Mouse (Mus musculus) C2C12 (cell line): ENCODE results near the gene Aak1. TPM values are rescaled to one million over a fixed set of nuclear protein-coding genes. Genes with fewer than 3 reads are reported as not detected.

Source experiments
- H3K27me3 ChIP-seq: one replicate; pipeline ENCODE4 v1.6.1; 2011; ENCODE audit not compliant: control insufficient read depth, insufficient read depth, insufficient read length
- H3K36me3 ChIP-seq: one replicate; pipeline ENCODE4 v1.6.1; 2011; ENCODE audit not compliant: control insufficient read depth, insufficient read depth
- H3K4me3 ChIP-seq: one replicate; pipeline ENCODE4 v1.5.1; 2011; ENCODE audit warnings: mild to moderate bottlenecking, control low read depth; ENCODE audit not compliant: poor library complexity, insufficient read depth, severe bottlenecking
- H3K79me2 ChIP-seq: one replicate; pipeline ENCODE4 v1.6.1; 2011; ENCODE audit not compliant: control insufficient read depth, insufficient read depth
- H3K79me3 ChIP-seq: one replicate; pipeline ENCODE4 v1.6.1; 2011; ENCODE audit warnings: low read depth, control low read depth
- H3ac ChIP-seq: one replicate; pipeline ENCODE3; 2011; ENCODE audit warnings: low read depth; ENCODE audit not compliant: control insufficient read depth, insufficient read length
- CEBPB ChIP-seq: IDR thresholded peaks from one replicate; pipeline ENCODE4 v1.6.1; 2011; ENCODE audit warnings: low read depth, mild to moderate bottlenecking, control low read depth, moderate library complexity
- CTCF ChIP-seq: IDR thresholded peaks from one replicate; pipeline ENCODE4 v1.5.1; 2011; ENCODE audit not compliant: control insufficient read depth, insufficient read depth, insufficient read length
- FOSL1 ChIP-seq: IDR thresholded peaks from one replicate; pipeline ENCODE4 v1.8.0; 2011; ENCODE audit warnings: mild to moderate bottlenecking, low read length; ENCODE audit not compliant: poor library complexity, insufficient read depth, severe bottlenecking
- MAX ChIP-seq: IDR thresholded peaks from one replicate; pipeline ENCODE4 v1.6.1; 2011; ENCODE audit warnings: mild to moderate bottlenecking, control low read depth
- MYOD1 ChIP-seq: IDR thresholded peaks from one replicate; pipeline ENCODE4 v1.6.1; 2011; ENCODE audit warnings: low read depth; ENCODE audit not compliant: control insufficient read depth, insufficient read length
- MYOG ChIP-seq: IDR thresholded peaks from one replicate; pipeline ENCODE4 v1.6.1; 2011; ENCODE audit not compliant: control insufficient read depth, insufficient read length; ENCODE audit errors: extremely low read depth
- USF1 ChIP-seq: IDR thresholded peaks from one replicate; pipeline ENCODE4 v1.6.1; 2011; ENCODE audit warnings: low read depth, mild to moderate bottlenecking, control low read depth, moderate library complexity
- polyA plus RNA-seq: library from polyadenylated mRNA; unstranded; fragments of >200 nt; fragmentation: generic; extraction: Trizol; gene quantifications from one replicate; pipeline ENCODE4 v1.2.1, GENCODE M21; 2012; ENCODE audit warnings: missing spikeins

Aak1 gene
- polyA plus RNA-seq, 1 experiment, result 12.8 TPM

DNA sequence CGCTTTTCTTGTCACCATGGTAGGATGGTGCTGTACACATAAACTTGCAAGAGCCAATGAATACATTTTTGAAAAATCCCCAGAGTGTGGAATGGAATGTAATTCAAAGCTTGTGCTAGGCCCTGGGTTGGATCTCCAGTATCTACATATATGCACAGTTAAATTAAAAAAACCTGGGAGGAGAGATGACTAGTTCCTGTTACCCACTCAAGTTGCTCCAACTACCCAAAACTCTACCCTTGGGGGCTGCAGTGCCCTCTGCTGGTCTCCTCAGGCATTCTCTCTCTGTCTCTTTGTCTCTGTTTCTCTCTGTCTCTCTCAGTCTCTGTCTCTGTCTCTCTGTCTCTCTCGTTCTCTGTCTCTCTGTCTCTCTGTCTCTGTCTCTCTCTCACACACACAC is 21.9 kb upstream of the Aak1 start:
- TF ChIP-seq FOSL1 (no peak), MAX (no peak), USF1 (no peak), CEBPB (no peak), CTCF (no peak), MYOG (no peak), MYOD1 (no peak)
- Histone ChIP-seq H3K36me3 (no peaks in the 10 kb centered on the region), H3K79me2 (no peaks in the 10 kb centered on the region), H3K27me3 (no peaks in the 10 kb centered on the region), H3K79me3 (no peaks in the 10 kb centered on the region), H3ac (no peak overlapping the region), H3K4me3 (no peak overlapping the region)

DNA sequence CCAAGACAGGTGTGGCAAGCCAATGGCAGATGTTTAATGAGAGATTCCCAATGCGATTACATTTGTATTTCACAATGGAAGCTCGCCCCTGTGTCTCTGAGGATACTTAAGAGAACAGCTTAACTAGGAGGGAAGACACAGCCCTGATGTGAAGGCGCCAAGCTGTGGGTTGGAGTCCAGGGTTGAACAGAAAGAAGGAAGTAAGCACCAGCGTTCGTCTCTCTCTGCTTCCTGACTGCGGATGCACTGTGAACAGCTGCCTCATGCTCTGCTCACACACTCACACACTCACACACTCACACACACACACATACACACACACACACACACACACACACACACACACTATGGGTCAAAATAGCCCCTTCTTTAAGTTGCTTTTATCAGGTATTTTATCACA is 19.5 kb upstream of the Aak1 start:
- Histone ChIP-seq H3K79me3 (no peaks in the 10 kb centered on the region), H3K79me2 (no peaks in the 10 kb centered on the region), H3K27me3 (no peaks in the 10 kb centered on the region), H3K4me3 (no peak overlapping the region), H3K36me3 (no peaks in the 10 kb centered on the region), H3ac (no peak overlapping the region)
- no peak for TF ChIP-seq FOSL1
- no peak for TF ChIP-seq CTCF
- no peak for TF ChIP-seq MYOD1
- no peak for TF ChIP-seq USF1
- no peak for TF ChIP-seq MYOG
- TF ChIP-seq MAX, result no peak
- TF ChIP-seq CEBPB, result no peak

GRCm38 (mm10) chr6:86830738-86831500 is 18.4 kb upstream of the Aak1 start:
- TF ChIP-seq MYOG (no peak), MAX (no peak)
- Histone ChIP-seq H3K79me2 (no peaks in the 10 kb centered on the region), H3ac (no peak overlapping the region), H3K79me3 (no peaks in the 10 kb centered on the region), H3K27me3 (no peaks in the 10 kb centered on the region), H3K36me3 (no peaks in the 10 kb centered on the region), H3K4me3 (no peak overlapping the region)

GRCm38 (mm10) chr6:86832802-86833502 is 16.4 kb upstream of the Aak1 start:
- Histone ChIP-seq H3K36me3 (no peaks in the 10 kb centered on the region), H3K4me3 (no peak overlapping the region), H3K27me3 (no peaks in the 10 kb centered on the region), H3ac (no peak overlapping the region), H3K79me3 (no peaks in the 10 kb centered on the region), H3K79me2 (no peaks in the 10 kb centered on the region)
- TF ChIP-seq CTCF, result no peak

- Histone ChIP-seq H3K27me3 (no peaks in the 10 kb centered on the region), H3K36me3 (no peaks in the 10 kb centered on the region), H3ac (no peak overlapping the region), H3K4me3 (peak overlapping the region; percentile 11), H3K79me3 (no peaks in the 10 kb centered on the region), H3K79me2 (no peaks in the 10 kb centered on the region)
- no peak for TF ChIP-seq USF1
- no peak for TF ChIP-seq MYOG
- TF ChIP-seq MYOD1, result no peak
- no peak for TF ChIP-seq MAX
- TF ChIP-seq FOSL1, result no peak
- TF ChIP-seq CEBPB, result no peak
- no peak for TF ChIP-seq CTCF
Measured at GRCm38 (mm10) chr6:86839089-86839488, 10.2 kb upstream of the Aak1 start.

DNA sequence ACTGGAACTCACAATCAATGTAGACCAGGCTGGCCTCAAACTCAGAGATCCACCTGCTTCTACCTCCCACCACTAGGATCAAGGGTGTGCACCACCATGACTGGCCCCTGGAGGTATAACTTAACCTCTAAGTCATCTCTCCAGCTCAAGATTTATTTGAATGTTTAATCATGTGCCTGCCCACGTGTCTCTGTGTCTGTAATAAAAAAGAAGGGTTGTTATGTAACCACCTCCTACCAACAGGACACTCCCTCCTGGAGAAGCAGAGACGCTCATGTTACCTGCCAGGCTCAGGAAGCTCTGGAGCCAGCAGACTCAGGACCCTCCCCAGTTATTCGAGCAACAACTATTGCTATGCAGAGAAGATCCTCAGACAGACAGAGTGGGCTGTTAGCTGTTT is 7.4 kb upstream of the Aak1 start:
- no peak overlapping the region for H3ac ChIP-seq
- no peaks in the 10 kb centered on the region for H3K27me3 ChIP-seq
- no peaks in the 10 kb centered on the region for H3K79me3 ChIP-seq
- H3K79me2 ChIP-seq, result no peaks in the 10 kb centered on the region
- no peak for TF ChIP-seq MAX
- no peak for TF ChIP-seq MYOG
- TF ChIP-seq FOSL1, result no peak
- no peak for TF ChIP-seq USF1
- TF ChIP-seq CTCF, result no peak
- TF ChIP-seq MYOD1, result no peak
- TF ChIP-seq CEBPB, result no peak
- no peaks in the 10 kb centered on the region for H3K36me3 ChIP-seq
- H3K4me3 ChIP-seq, result no peak overlapping the region
